ENCODE assay signal across 8 mouse cellular contexts in the genomic region with DNA sequence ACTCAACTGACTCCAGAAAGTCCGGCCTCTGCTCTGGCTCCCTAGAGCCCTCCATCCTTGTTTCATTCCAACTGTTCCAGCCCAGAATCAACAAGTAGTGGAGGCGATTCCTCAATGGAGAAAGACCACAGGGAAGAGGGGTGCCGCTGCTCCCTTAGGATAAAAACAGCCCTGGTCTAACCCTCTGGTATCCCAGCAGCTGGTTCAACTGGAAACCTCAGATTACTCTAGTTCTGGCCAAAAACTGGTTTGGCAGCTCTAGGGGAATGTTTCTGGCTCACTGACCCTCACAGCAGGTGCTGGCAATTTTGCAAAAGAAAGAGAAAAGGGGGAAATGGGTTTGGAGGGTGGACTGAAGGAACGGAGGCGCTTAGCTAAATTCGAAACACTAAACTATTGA. TPM values are rescaled to one million over a fixed set of nuclear protein-coding genes. Genes with fewer than 3 reads are reported as not detected.
DNase-seq lines count a peak whose midpoint lies in the region; ATAC-seq lines count a peak whose summit lies in the region.

No protein-coding gene starts in this region.

- H3K27ac ChIP-seq in midbrain, embryonic 14.5 days (replicated peaks; ENCODE audit: low read depth, low read length) = peak overlapping the region; percentile 95

- H3K4me1 ChIP-seq in midbrain, embryonic 14.5 days (ENCODE audit: control insufficient read depth, insufficient read depth, low read length) = peaks cover 37% of the 10 kb centered on the region

- no peaks in the 10 kb centered on the region for H3K9me3 ChIP-seq in midbrain, embryonic 14.5 days (ENCODE audit: control insufficient read depth, low read length)

- H3K4me2 ChIP-seq in midbrain, embryonic 14.5 days (ENCODE audit: low read length) = peak overlapping the region; percentile 82

- H3K27me3 ChIP-seq in midbrain, embryonic 14.5 days (ENCODE audit: control insufficient read depth, insufficient read depth, low read length) = no peaks in the 10 kb centered on the region

- intact Hi-C loops in gastrocnemius, postnatal 14 days (cut with DNase I; ENCODE audit: low total_unique reads) = no loop called here
- intact Hi-C loops in left cerebral cortex, postnatal 14 days (cut with DNase I) = no loop called here

- peaks cover 13% of the 10 kb centered on the region for H3K36me3 ChIP-seq in midbrain, embryonic 14.5 days (ENCODE audit: control insufficient read depth, insufficient read depth, low read length)

- H3K9ac ChIP-seq in midbrain, embryonic 14.5 days (replicated peaks; ENCODE audit: low read length) = peak overlapping the region; percentile 99

- no peak; the same call in 1 of the 2 replicates for ATAC-seq in midbrain, embryonic 14.5 days (ENCODE audit: low FRiP score, low TSS enrichment)

- peak; percentile 48 to 60 for DNase-seq in layer of hippocampus, postnatal 10 days (ENCODE audit: low spot score in 2 of 2)
- no peak for DNase-seq in layer of hippocampus, adult 18-20 months (ENCODE audit: low spot score in 2 of 2)
- peak; percentile 3 for DNase-seq in cerebellum, adult 9-10 months
- DNase-seq in gastrocnemius, postnatal 14 days = peak; percentile 33
- DNase-seq in kidney, adult 8-10 months = peak; percentile 54 to 63
- DNase-seq in midbrain, embryonic 14.5 days = no peak
- DNase-seq in left cerebral cortex, postnatal 14 days (ENCODE audit: low spot score in 2 of 2) = no peak
- DNase-seq in spleen, postnatal 10 days (ENCODE audit: low spot score in 2 of 2) = no peak

- H3K4me3 ChIP-seq in midbrain, embryonic 14.5 days (replicated peaks; ENCODE audit: low read depth, low read length) = peak overlapping the region; percentile 97

- WGBS in midbrain, embryonic 14.5 days = under 1% methylated on average over 6 of the region's 6 CpGs

RNA-seq across cellular contexts. Expression of a gene that starts 0.4 kb away (rescaled TPM):
- 10 to 100 TPM; 15.7 to 16.0 TPM for total RNA-seq in layer of hippocampus, postnatal 10 days (2021)
- total RNA-seq in layer of hippocampus, adult 18-20 months (2021) = 10 to 100 TPM; 10.2 to 11.0 TPM
- total RNA-seq in gastrocnemius, postnatal 14 days (2021) = 1 to 10 TPM in 1 of 2 experiments, under 1 TPM in 1; 0.93 to 1.8 TPM
- polyA plus RNA-seq in midbrain, embryonic 14.5 days (2014; fragmentation: Nextera tagmentation; extraction: Ambion mirVana) = 86.3 and 88.8 TPM in 2 replicates
- total RNA-seq in left cerebral cortex, postnatal 14 days (2021) = 10 to 100 TPM; 19.1 to 19.3 TPM

Comparison
In these comparisons a context has a peak if more than half of its experiments do, and no peak if none do; other contexts are left out.
1. DNase-seq: peak in layer of hippocampus, postnatal 10 days (2 of 2), cerebellum, adult 9-10 months (single experiment), gastrocnemius, postnatal 14 days (single experiment) and kidney, adult 8-10 months (2 of 2); none in layer of hippocampus, adult 18-20 months (0 of 2), midbrain, embryonic 14.5 days (single experiment), left cerebral cortex, postnatal 14 days (0 of 2) and spleen, postnatal 10 days (0 of 2).
2. RNA of a gene that starts 0.4 kb away (total RNA-seq): 19.1 to 19.3 TPM in left cerebral cortex, postnatal 14 days, 15.7 to 16.0 TPM in layer of hippocampus, postnatal 10 days and 10.2 to 11.0 TPM in layer of hippocampus, adult 18-20 months; 0.93 to 1.8 TPM in gastrocnemius, postnatal 14 days; every median in the first group is over 4 times any median in the second.